Mouse (Mus musculus) testis, adult 2 months (tissue): ENCODE data around the gene Hras.

Source experiments
- CTCF ChIP-seq: fragments of 200-500 bp; IDR thresholded peaks from 2 replicates; pipeline ENCODE4 v1.5.1; 2012; ENCODE audit warnings: low read depth, mild to moderate bottlenecking, inconsistent platforms, low read length, moderate library complexity; ENCODE audit not compliant: control insufficient read depth, insufficient read depth, insufficient replicate concordance
- POLR2A ChIP-seq: fragments of 200-500 bp; IDR thresholded peaks from 2 replicates; pipeline ENCODE4 v1.6.1; 2012; ENCODE audit warnings: low read depth, mild to moderate bottlenecking, inconsistent platforms, low read length, moderate library complexity; ENCODE audit not compliant: control insufficient read depth

DNA sequence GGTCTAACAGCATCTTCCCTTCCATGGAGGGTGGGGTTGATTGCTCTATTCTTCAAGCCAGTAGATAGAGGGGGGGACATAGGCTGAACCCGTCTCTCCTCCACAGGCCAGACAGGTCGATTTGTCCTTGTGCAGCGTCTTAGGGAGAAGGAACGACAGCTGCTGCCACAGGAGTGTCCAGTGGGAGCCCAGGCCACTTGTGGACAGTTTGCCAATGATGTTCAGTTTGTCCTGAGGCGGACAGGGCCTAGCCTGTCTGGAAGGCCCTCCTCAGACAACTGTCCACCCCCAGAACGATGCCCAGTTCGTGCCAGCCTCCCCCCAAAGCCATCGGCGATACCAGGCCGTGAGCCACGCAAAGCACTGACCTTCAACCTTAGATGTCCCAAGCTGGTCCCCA is 23.1 kb upstream of the Hras start:
- TF ChIP-seq POLR2A = no peak
- TF ChIP-seq CTCF = no peak
